Mouse (Mus musculus) liver, postnatal 0 days (tissue): ENCODE data around the gene Glcci1. TPM values are rescaled to one million over a fixed set of nuclear protein-coding genes. Genes with fewer than 3 reads are reported as not detected.

Source experiments
- ATAC-seq: fragments of 200-750 bp; cut with Nextera tagmentation; 2 replicates; pipeline ENCODE4 v1.8.0; 2017; ENCODE audit warnings: mild to moderate bottlenecking, moderate library complexity
- DNase-seq: peaks from one replicate; pipeline ENCODE4 v3.0.0-alpha.2; 2016
- H3K27ac ChIP-seq: fragments of 300-500 bp; sonication (generic); 2 replicates; pipeline ENCODE4 v1.5.1; 2014; ENCODE audit warnings: antibody characterized with exemption, moderate library complexity, mild to moderate bottlenecking, low read depth
- H3K27me3 ChIP-seq: fragments of 300-500 bp; sonication (generic); 2 replicates; pipeline ENCODE4 v1.6.1; 2014; ENCODE audit warnings: low read length, control low read depth, mixed read lengths; ENCODE audit not compliant: insufficient read depth
- H3K36me3 ChIP-seq: fragments of 300-500 bp; sonication (generic); replicated peaks from 2 replicates; pipeline ENCODE4 v1.6.1; 2014; ENCODE audit warnings: mild to moderate bottlenecking, control low read depth, low read length, moderate library complexity, mixed read lengths; ENCODE audit not compliant: insufficient read depth
- H3K4me1 ChIP-seq: fragments of 300-500 bp; sonication (generic); 2 replicates; pipeline ENCODE4 v1.6.1; 2014; ENCODE audit warnings: antibody characterized with exemption, mild to moderate bottlenecking, control low read depth; ENCODE audit not compliant: insufficient read depth
- H3K4me2 ChIP-seq: fragments of 300-500 bp; sonication (generic); 2 replicates; pipeline ENCODE4 v1.6.1; 2014; ENCODE audit warnings: low read depth, mild to moderate bottlenecking, low read length, moderate library complexity, mixed read lengths
- H3K4me3 ChIP-seq: fragments of 300-500 bp; sonication (generic); 2 replicates; pipeline ENCODE4 v1.5.1; 2014; ENCODE audit warnings: low read depth, low read length
- H3K9ac ChIP-seq: fragments of 300-500 bp; sonication (generic); replicated peaks from 2 replicates; pipeline ENCODE4 v1.6.1; 2014; ENCODE audit warnings: mild to moderate bottlenecking, moderate library complexity
- H3K9me3 ChIP-seq: fragments of 300-500 bp; sonication (generic); 2 replicates; pipeline ENCODE4 v1.6.1; 2016; ENCODE audit warnings: mild to moderate bottlenecking, control low read depth, low read length, mixed read lengths
- CTCF ChIP-seq: sonication (generic); IDR thresholded peaks from 2 replicates; pipeline ENCODE4 v1.5.1; 2016; ENCODE audit warnings: antibody characterized with exemption, low read depth
- EP300 ChIP-seq: IDR thresholded peaks from 2 replicates; pipeline ENCODE4 v1.6.1; 2016; ENCODE audit warnings: antibody characterized with exemption, low read depth, mild to moderate bottlenecking
- WGBS: fragments of 180-500 bp; shearing (Covaris S2); extraction: QIAGEN DNeasy Blood & Tissue Kit; methylation state at CpG from one replicate; pipeline ENCODE4 v1.1.7; 2014; ENCODE audit not compliant: insufficient replicate concordance; 5-methylcytosine and 5-hydroxymethylcytosine counted together
- polyA plus RNA-seq: library from polyadenylated mRNA; unstranded; fragments of >200 nt; fragmentation: Nextera tagmentation; extraction: Ambion mirVana; gene quantifications from 2 replicates; pipeline ENCODE4 v1.2.1, GENCODE M21; 2015

Gene Glcci1
- polyA plus RNA-seq, 1 experiment from 2014 or later: 2.5 TPM

- ATAC-seq (peak; percentile 9), DNase-seq (peak; percentile 61)
- Histone ChIP-seq H3K4me1 (peaks cover 17% of the 10 kb centered on the region), H3K4me2 (peak overlapping the region; percentile 96), H3K36me3 (no peaks in the 10 kb centered on the region), H3K4me3 (peak overlapping the region; percentile 83), H3K27me3 (no peaks in the 10 kb centered on the region), H3K27ac (peak overlapping the region; percentile 99), H3K9ac (peak overlapping the region; percentile 96), H3K9me3 (no peaks in the 10 kb centered on the region)
- 1% methylated on average over 42 of the region's 73 CpGs for WGBS
- TF ChIP-seq EP300: no peak
- TF ChIP-seq CTCF: no peak
Observed at GRCm38 (mm10) chr6:8509961-8510863, 812 bp downstream of the Glcci1 start.

DNA sequence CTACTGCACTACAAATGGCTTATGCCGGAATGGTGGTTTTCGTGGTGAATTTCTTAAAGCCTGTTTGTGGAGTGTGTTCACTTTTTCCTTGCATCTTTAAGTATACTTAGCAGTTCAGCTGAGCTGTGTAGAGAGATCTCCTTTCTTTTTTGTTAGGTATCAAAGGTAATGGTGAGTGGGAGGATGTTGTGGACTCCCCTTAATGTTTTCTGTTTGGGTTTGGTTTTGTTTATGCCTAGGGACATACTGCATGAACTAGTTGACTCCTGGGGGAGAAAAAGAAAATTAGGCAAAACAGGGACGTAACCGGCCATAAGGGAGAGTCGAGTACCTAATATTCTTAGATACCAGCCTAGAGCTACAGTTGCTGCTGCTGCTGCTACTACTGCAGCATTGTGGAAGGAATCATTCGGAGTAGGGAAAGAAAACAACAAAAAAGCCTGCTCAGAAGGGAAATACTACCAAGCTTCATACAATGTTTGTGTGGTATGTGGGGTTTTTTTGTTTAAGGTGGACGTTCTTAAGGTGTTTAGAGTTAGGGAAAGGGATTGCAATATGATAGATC lies 1.5 kb downstream of the Glcci1 start:
- Histone ChIP-seq H3K4me2 (peak overlapping the region; percentile 96), H3K9me3 (no peaks in the 10 kb centered on the region), H3K27me3 (no peaks in the 10 kb centered on the region), H3K36me3 (no peaks in the 10 kb centered on the region), H3K4me3 (peak overlapping the region; percentile 83), H3K4me1 (peaks cover 15% of the 10 kb centered on the region), H3K9ac (peak overlapping the region; percentile 96), H3K27ac (no peak overlapping the region)
- TF ChIP-seq CTCF (no peak), EP300 (no peak)
- WGBS: 27% methylated on average over 7 of the region's 7 CpGs
- no peak for DNase-seq
- ATAC-seq: no peak

- H3K27me3 ChIP-seq: no peaks in the 10 kb centered on the region
- no peak for DNase-seq
- peak overlapping the region; percentile 96 for H3K4me2 ChIP-seq
- ATAC-seq: no peak
- H3K27ac ChIP-seq: no peak overlapping the region
- H3K36me3 ChIP-seq: no peaks in the 10 kb centered on the region
- H3K9me3 ChIP-seq: no peaks in the 10 kb centered on the region
- peaks cover 15% of the 10 kb centered on the region for H3K4me1 ChIP-seq
- 47% methylated on average over 3 of the region's 3 CpGs for WGBS
- H3K4me3 ChIP-seq: peak overlapping the region; percentile 83
- no peak for TF ChIP-seq EP300
- TF ChIP-seq CTCF: no peak
- peak overlapping the region; percentile 96 for H3K9ac ChIP-seq
Observed at GRCm38 (mm10) chr6:8511447-8511846, 2.0 kb downstream of the Glcci1 start.

- no peaks in the 10 kb centered on the region for H3K27me3 ChIP-seq
- H3K4me3 ChIP-seq: peak overlapping the region; percentile 83; the same call in 1 of the 2 replicates
- no peak overlapping the region for H3K27ac ChIP-seq
- peak overlapping the region; percentile 96 for H3K4me2 ChIP-seq
- ATAC-seq (no peak), DNase-seq (no peak)
- H3K36me3 ChIP-seq: no peaks in the 10 kb centered on the region
- 60% methylated on average over 8 of the region's 8 CpGs for WGBS
- no peak overlapping the region for H3K9ac ChIP-seq
- H3K4me1 ChIP-seq: peaks cover 15% of the 10 kb centered on the region
- no peaks in the 10 kb centered on the region for H3K9me3 ChIP-seq
- TF ChIP-seq CTCF (no peak), EP300 (no peak)
Observed at GRCm38 (mm10) chr6:8512416-8512815, 3.0 kb downstream of the Glcci1 start.

DNA sequence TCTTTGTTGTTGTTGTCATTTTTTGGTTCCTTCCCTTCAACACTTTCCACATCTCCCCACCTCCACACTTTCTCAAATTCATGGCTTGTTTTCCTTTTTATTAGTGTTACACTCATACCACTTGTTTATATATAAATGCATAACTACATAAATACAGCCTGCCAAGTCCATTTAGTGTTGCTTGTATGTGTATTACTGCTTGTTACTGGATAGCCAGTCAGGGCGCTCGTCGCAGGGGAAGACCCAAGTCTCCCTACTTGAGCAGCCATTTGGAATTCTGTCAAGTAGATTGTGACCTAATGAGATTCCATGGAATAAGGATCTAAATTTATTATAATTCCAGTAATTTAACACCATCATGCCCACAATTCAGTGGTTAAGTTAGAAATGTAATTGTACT lies 10.3 kb downstream of the Glcci1 start:
- Histone ChIP-seq H3K9me3 (no peaks in the 10 kb centered on the region), H3K4me1 (no peaks in the 10 kb centered on the region), H3K36me3 (no peaks in the 10 kb centered on the region), H3K9ac (no peak overlapping the region), H3K4me2 (no peak overlapping the region), H3K27ac (no peak overlapping the region), H3K27me3 (no peaks in the 10 kb centered on the region), H3K4me3 (no peak overlapping the region)
- no peak for DNase-seq
- ATAC-seq: no peak
- TF ChIP-seq CTCF: no peak
- no peak for TF ChIP-seq EP300
- WGBS: 94% methylated on average over 3 of the region's 3 CpGs

GRCm38 (mm10) chr6:8521231-8521630 lies 11.8 kb downstream of the Glcci1 start:
- ATAC-seq: no peak
- no peaks in the 10 kb centered on the region for H3K9me3 ChIP-seq

More at GRCm38 (mm10) chr6:8521231-8521630, 11.8 kb downstream of the Glcci1 start:
- Histone ChIP-seq H3K4me1 (no peaks in the 10 kb centered on the region), H3K36me3 (no peaks in the 10 kb centered on the region), H3K27me3 (no peaks in the 10 kb centered on the region), H3K4me2 (no peak overlapping the region), H3K9ac (no peak overlapping the region), H3K27ac (no peak overlapping the region), H3K4me3 (no peak overlapping the region)
- WGBS: 90% methylated on average over 4 of the region's 4 CpGs
- no peak for DNase-seq
- no peak for TF ChIP-seq EP300
- TF ChIP-seq CTCF: 0 out of 2 replicates have a peak, but pooled peaks have one; percentile 15
